Mouse (Mus musculus): ENCODE measurements around the gene Krt81. TPM values are rescaled to one million over a fixed set of nuclear protein-coding genes. Genes with fewer than 3 reads are reported as not detected.

Krt81 gene
- polyA plus RNA-seq, 1 experiment from 2014 or later, result not detected

DNA sequence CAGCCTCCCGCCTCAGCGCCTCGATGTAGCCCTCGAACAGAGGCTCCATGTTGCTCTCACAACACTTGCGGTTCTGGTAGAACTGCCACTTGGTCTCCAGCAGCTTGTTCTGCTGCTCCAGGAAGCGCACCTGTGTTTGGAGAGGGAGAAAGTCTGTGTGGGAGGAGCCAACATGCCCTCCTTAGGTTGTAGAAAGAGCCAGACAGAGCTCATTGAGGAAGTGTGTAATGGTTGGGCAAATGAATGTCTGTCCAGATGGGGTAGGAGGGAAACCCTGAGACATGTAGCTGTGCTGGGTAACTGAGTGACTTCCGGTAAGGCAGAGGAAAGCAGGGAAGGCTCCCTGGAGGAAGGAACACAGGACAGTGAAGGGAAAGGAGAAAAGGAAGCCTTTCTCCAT lies 26.9 kb downstream of the Krt81 start:
- no peak overlapping the region for H3K27ac ChIP-seq (ENCODE audit: low read length)
- H3K27me3 ChIP-seq (replicated peaks; ENCODE audit: control insufficient read depth, insufficient read depth, low read length), result peaks cover 9% of the 10 kb centered on the region
- no peak overlapping the region for H3K4me3 ChIP-seq (replicated peaks; ENCODE audit: low read length)
- no peaks in the 10 kb centered on the region for H3K36me3 ChIP-seq (ENCODE audit: control insufficient read depth, insufficient read depth)
- ATAC-seq, result no peak
- 93% methylated on average over 5 of the region's 7 CpGs for WGBS
- peaks cover 8% of the 10 kb centered on the region; the same call in 1 of the 2 replicates for H3K4me1 ChIP-seq (replicated peaks; ENCODE audit: control insufficient read depth, insufficient read depth, low read length)
- H3K4me2 ChIP-seq (ENCODE audit: low read length), result no peak overlapping the region
- no peak overlapping the region for H3K9ac ChIP-seq (replicated peaks; ENCODE audit: low read depth, low read length)
- no peaks in the 10 kb centered on the region for H3K9me3 ChIP-seq (ENCODE audit: control insufficient read depth, low read length)

DNA sequence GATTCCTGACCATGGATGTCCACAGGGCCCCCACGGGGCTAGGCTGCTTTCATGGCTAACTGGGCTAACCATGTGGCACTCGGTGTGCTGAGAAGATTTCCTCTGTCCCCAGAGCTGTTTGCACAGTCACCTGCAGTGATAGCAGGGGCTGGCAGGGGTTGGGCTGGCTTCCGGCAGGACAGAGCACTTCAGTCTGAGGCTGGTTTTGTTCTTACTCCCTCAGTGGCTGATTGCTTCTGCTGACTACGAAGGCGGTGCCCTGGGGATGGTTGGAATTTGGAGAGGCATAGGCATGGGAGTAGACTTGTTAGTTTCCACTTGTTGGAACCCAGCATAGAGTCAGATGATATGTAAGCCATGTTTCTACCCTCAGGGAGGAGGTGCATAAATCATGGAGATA lies 38.6 kb downstream of the Krt81 start:
- H3K36me3 ChIP-seq (ENCODE audit: control insufficient read depth, insufficient read depth), result no peaks in the 10 kb centered on the region
- H3K4me1 ChIP-seq (replicated peaks; ENCODE audit: control insufficient read depth, insufficient read depth, low read length), result no peaks in the 10 kb centered on the region
- H3K9me3 ChIP-seq (ENCODE audit: control insufficient read depth, low read length), result no peaks in the 10 kb centered on the region
- no peak overlapping the region for H3K4me3 ChIP-seq (replicated peaks; ENCODE audit: low read length)
- H3K27ac ChIP-seq (ENCODE audit: low read length), result no peak overlapping the region
- no peaks in the 10 kb centered on the region for H3K27me3 ChIP-seq (replicated peaks; ENCODE audit: control insufficient read depth, insufficient read depth, low read length)
- no peak for ATAC-seq
- 21% methylated on average over 5 of the region's 5 CpGs for WGBS
- H3K4me2 ChIP-seq (ENCODE audit: low read length), result no peak overlapping the region
- H3K9ac ChIP-seq (replicated peaks; ENCODE audit: low read depth, low read length), result no peak overlapping the region

DNA sequence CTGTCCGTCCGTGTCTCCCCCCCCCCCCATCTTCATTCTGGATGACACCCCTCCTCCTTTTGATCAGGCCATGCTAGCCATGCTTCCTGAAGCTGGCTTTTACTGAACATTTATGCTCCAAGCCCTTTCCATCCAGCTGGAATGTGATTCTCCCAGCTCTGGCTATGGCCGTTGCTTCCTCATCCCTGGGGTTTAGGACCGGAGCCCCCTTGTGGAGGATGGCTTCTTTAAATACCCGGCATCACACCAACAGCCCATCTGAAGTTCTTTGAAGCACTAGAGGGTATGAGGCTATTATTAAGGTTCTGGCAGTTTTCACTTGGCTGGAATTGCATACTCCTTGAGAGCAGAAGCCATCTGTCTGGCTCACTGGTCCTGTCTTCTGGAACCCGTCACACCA lies 42.6 kb downstream of the Krt81 start:
- no peak overlapping the region for H3K27ac ChIP-seq (ENCODE audit: low read length)
- H3K4me3 ChIP-seq (replicated peaks; ENCODE audit: low read length), result no peak overlapping the region
- WGBS, result 65% methylated on average over 6 of the region's 6 CpGs
- no peaks in the 10 kb centered on the region for H3K4me1 ChIP-seq (replicated peaks; ENCODE audit: control insufficient read depth, insufficient read depth, low read length)
- no peak for ATAC-seq
- no peaks in the 10 kb centered on the region for H3K9me3 ChIP-seq (ENCODE audit: control insufficient read depth, low read length)
- no peak overlapping the region for H3K9ac ChIP-seq (replicated peaks; ENCODE audit: low read depth, low read length)
- H3K36me3 ChIP-seq (ENCODE audit: control insufficient read depth, insufficient read depth), result no peaks in the 10 kb centered on the region
- H3K4me2 ChIP-seq (ENCODE audit: low read length), result no peak overlapping the region
- H3K27me3 ChIP-seq (replicated peaks; ENCODE audit: control insufficient read depth, insufficient read depth, low read length), result no peaks in the 10 kb centered on the region

DNA sequence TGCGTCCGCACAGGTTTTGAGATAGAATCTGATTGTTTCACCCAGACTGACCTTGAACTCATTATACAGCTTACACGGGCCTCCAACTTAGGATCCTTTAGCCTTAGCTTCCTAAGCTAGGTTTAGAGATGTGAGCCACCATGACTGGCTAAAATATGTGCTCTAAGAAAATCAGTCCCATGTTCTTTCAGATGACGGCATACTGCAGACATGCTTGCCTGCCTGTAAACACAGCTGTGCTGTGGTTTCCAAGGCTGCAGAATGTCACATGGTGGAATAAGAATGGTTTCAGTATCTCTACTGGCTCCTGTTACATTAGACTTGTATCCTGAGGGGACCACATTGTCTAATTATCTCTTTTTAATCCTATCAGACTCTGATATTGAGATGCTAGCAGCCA lies 44.6 kb downstream of the Krt81 start:
- no peak overlapping the region for H3K27ac ChIP-seq (ENCODE audit: low read length)
- WGBS, result 81% methylated on average over 4 of the region's 4 CpGs
- ATAC-seq, result peak; percentile 49; the same call in 1 of the 2 replicates

DNA sequence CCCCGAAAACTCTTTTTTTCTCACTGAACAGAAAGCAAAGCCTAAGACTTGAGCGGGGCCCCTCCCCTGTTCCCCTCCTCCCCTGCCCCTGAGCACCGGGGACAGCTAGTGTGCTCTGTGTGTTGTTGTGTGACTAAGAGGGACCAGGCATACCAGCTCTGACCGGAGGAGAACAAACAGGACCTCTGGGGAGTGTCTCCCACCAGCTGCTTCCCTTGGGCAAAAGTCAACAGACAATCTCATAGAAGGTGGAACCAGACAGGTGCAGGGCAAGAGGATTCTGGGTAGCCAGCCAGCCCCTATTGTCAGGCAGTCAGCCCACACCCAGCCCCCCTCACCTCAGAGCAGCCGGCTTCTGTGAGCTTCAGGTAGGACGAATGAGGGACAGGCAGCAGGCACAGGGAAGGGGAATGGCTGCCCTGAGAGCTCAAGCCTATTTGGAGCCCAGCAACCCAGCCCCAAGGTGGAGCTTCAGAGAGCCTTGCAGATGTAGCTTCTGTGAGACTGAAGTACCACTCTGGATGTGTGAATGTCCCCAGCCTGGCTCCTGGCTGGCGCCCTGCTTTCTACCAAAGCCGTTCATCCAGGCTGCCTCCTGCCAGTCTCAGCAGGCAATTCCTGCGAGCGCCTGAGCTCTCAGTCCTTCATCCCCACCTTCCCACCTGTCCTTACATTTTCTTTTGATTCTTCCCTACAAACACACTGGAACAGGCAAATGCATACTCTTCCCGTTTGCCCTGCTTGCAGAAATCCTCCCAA lies 48.6 kb downstream of the Krt81 start:
- no peak for ATAC-seq
- H3K9ac ChIP-seq (replicated peaks; ENCODE audit: low read depth, low read length), result no peak overlapping the region
- H3K27ac ChIP-seq (ENCODE audit: low read length), result no peak overlapping the region
- no peaks in the 10 kb centered on the region for H3K4me1 ChIP-seq (replicated peaks; ENCODE audit: control insufficient read depth, insufficient read depth, low read length)
- H3K4me3 ChIP-seq (replicated peaks; ENCODE audit: low read length), result no peak overlapping the region
- H3K27me3 ChIP-seq (replicated peaks; ENCODE audit: control insufficient read depth, insufficient read depth, low read length), result 0 out of 2 replicates have a peak, but pooled peaks cover 5% of the 10 kb centered on the region
- H3K9me3 ChIP-seq (ENCODE audit: control insufficient read depth, low read length), result no peaks in the 10 kb centered on the region
- WGBS, result 33% methylated on average over 10 of the region's 11 CpGs
- H3K36me3 ChIP-seq (ENCODE audit: control insufficient read depth, insufficient read depth), result no peaks in the 10 kb centered on the region
- no peak overlapping the region for H3K4me2 ChIP-seq (ENCODE audit: low read length)

More for the DNA sequence above, 44.6 kb downstream of the Krt81 start:
- Histone ChIP-seq H3K27me3 (replicated peaks; ENCODE audit: control insufficient read depth, insufficient read depth, low read length) (no peaks in the 10 kb centered on the region), H3K4me2 (ENCODE audit: low read length) (no peak overlapping the region), H3K36me3 (ENCODE audit: control insufficient read depth, insufficient read depth) (no peaks in the 10 kb centered on the region), H3K4me1 (replicated peaks; ENCODE audit: control insufficient read depth, insufficient read depth, low read length) (no peaks in the 10 kb centered on the region), H3K9ac (replicated peaks; ENCODE audit: low read depth, low read length) (no peak overlapping the region), H3K9me3 (ENCODE audit: control insufficient read depth, low read length) (no peaks in the 10 kb centered on the region), H3K4me3 (replicated peaks; ENCODE audit: low read length) (no peak overlapping the region)

DNA sequence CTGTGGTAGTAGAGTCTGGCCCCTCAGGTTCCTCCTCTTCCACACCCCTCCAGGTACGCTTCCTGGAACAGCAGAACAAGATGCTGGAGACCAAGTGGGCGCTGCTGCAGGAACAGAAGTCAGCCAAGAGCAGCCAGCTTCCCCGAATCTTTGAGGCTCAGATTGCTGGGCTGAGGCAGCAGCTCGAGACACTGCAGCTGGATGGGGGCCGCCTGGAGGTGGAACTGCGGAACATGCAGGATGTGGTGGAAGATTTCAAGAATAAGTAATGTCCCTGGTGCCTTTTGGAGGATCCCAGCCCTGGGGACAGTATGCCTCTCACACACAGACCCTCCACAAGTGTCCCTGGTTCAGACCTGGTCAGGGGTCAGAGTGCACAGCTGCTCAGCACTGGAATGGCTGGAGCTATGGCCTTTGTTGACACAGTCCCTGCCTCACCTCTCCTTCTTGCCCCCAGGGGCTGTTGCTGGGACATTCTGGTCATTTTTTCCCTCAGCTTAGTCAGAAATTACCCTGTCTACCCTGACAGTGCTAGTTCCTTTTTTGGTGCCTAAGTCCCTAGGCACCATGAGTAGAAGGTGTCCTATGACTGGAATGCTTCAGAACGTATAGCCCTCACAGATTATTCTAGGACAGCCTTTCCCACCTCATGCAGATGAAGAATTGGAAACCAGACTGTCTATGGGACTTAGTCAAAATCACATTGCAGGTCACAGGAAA lies 49.5 kb downstream of the Krt81 start:
- no peaks in the 10 kb centered on the region for H3K4me1 ChIP-seq (replicated peaks; ENCODE audit: control insufficient read depth, insufficient read depth, low read length)
- H3K27me3 ChIP-seq (replicated peaks; ENCODE audit: control insufficient read depth, insufficient read depth, low read length), result 0 out of 2 replicates have a peak, but pooled peaks cover 5% of the 10 kb centered on the region
- no peak overlapping the region for H3K4me2 ChIP-seq (ENCODE audit: low read length)
- WGBS, result 56% methylated on average over 7 of the region's 7 CpGs
- ATAC-seq, result no peak
- no peak overlapping the region for H3K9ac ChIP-seq (replicated peaks; ENCODE audit: low read depth, low read length)
- no peak overlapping the region for H3K27ac ChIP-seq (ENCODE audit: low read length)
- H3K36me3 ChIP-seq (ENCODE audit: control insufficient read depth, insufficient read depth), result no peaks in the 10 kb centered on the region
- H3K9me3 ChIP-seq (ENCODE audit: control insufficient read depth, low read length), result no peaks in the 10 kb centered on the region
- H3K4me3 ChIP-seq (replicated peaks; ENCODE audit: low read length), result no peak overlapping the region

DNA sequence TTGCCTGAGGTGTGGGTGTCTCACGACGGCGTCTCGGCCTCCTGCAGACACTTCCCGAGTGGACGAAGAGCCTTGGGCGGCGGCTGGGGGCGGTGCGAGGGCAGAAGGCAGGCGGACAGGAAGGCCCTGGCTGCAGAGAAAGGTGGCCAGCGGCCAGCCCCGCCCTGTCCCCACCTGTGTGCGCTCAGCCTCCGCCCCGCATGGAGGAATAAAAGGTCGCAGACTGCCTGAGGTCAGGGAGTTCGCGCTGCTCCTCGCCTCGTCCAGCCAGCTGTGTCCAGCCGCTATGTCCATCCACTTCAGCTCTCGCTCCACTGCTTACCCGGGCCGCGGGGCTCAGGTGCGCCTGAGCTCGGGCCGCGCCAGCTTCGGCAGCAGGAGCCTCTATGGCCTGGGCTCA lies 51.4 kb downstream of the Krt81 start:
- Histone ChIP-seq H3K27me3 (replicated peaks; ENCODE audit: control insufficient read depth, insufficient read depth, low read length) (0 out of 2 replicates have a peak, but pooled peaks cover 5% of the 10 kb centered on the region), H3K36me3 (ENCODE audit: control insufficient read depth, insufficient read depth) (no peaks in the 10 kb centered on the region), H3K4me2 (ENCODE audit: low read length) (no peak overlapping the region), H3K27ac (ENCODE audit: low read length) (no peak overlapping the region), H3K4me1 (replicated peaks; ENCODE audit: control insufficient read depth, insufficient read depth, low read length) (no peaks in the 10 kb centered on the region), H3K9me3 (ENCODE audit: control insufficient read depth, low read length) (no peaks in the 10 kb centered on the region), H3K9ac (replicated peaks; ENCODE audit: low read depth, low read length) (no peak overlapping the region), H3K4me3 (replicated peaks; ENCODE audit: low read length) (no peak overlapping the region)
- 15% methylated on average over 31 of the region's 31 CpGs for WGBS
- ATAC-seq, result no peak

DNA sequence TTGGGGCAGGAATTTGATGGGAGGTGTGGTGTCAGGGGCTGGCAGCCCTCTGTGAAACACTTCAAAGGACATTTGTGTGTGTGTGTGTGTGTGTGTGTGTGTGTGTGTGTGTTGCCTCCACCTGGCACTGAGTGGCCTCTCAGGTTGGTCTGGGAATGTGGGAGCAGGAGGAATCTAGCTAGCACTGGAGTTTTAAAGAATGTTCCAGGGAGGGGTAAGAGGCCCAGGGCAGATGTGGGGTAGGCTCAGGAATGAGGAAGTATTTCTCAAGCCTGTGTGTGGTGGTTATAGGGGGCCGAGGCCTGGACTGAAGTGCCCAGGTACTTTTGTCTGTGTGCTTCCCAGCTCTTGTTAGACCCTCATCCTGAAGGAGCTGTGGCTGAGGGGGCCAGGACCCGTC lies 52.8 kb downstream of the Krt81 start, which contains the start of gene Krt7:
TSS of gene Krt7 (plus strand) at position 269 of the 400 bp plus-strand sequence.
- Histone ChIP-seq H3K4me2 (ENCODE audit: low read length) (no peak within 1 kb of the TSS), H3K27me3 (replicated peaks; ENCODE audit: control insufficient read depth, insufficient read depth, low read length) (0 out of 2 replicates have a peak, but pooled peaks cover 5% of the 10 kb centered on the region), H3K9me3 (ENCODE audit: control insufficient read depth, low read length) (no peaks in the 10 kb centered on the region), H3K4me1 (replicated peaks; ENCODE audit: control insufficient read depth, insufficient read depth, low read length) (no peaks in the 10 kb centered on the region), H3K9ac (replicated peaks; ENCODE audit: low read depth, low read length) (no peak within 1 kb of the TSS), H3K4me3 (replicated peaks; ENCODE audit: low read length) (no peak within 1 kb of the TSS), H3K36me3 (ENCODE audit: control insufficient read depth, insufficient read depth) (no peaks in the 10 kb centered on the region), H3K27ac (ENCODE audit: low read length) (no peak within 1 kb of the TSS)
- 37% methylated on average over 2 of the region's 2 CpGs for WGBS
- no peak for ATAC-seq
